Mouse (Mus musculus) CD4-positive helper T cell, adult 2 months (primary cell): ENCODE data around the gene Stk17b.

Experiments used
- DNase-seq: peaks from one replicate; pipeline ENCODE4 v3.0.0-alpha.2; 2012; ENCODE audit warnings: low read depth, missing footprints, low spot score

Gene Stk17b

GRCm38 (mm10) chr1:53784721-53785418 is at the start of gene Stk17b:
Stk17b (minus strand) TSS chr1:53785224.
- peak; percentile 94 for DNase-seq

GRCm38 (mm10) chr1:53830286-53830685 is 45.3 kb upstream of the Stk17b start:
- no peak for DNase-seq

- DNase-seq, result no peak
These were observed 44.1 kb upstream of the Stk17b start for GRCm38 (mm10) chr1:53829089-53829488.

GRCm38 (mm10) chr1:53824446-53825337 is 39.7 kb upstream of the Stk17b start:
- peak; percentile 67 for DNase-seq

DNA sequence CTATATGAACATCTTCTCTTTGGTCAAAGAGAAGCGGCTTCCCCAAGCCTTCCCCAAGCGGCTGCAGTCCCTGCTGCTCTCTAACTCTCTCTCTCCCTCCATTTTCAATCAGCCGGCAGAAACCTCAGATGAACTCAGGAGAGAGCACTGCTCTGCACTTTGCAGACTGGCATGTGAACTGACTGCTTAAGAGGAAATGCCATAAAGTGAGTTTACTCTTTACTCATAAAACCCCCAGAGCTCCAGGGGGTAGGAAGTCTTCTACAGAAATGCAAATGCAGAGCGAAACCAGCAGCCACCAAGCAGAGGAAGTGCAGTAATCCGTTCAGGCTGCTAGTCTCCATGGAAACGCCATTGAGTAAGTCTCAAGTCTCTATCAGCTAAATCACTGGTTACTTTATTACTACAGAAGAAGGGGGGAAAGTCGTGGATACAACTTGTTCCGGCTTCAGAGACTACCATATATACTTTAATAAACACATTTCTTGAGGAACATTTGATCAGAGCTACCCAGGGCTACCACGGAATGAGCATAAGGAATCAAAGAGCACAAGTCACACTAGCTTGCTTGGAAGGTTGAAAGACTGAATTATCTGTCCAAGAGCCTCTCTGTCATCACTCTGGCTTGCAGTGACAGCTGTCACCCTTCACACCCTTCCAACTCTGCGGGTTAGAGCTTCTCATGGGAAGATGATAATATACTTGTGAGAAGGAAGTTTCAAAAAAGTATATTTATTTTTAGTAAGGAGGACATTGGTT is 38.8 kb upstream of the Stk17b start:
- peak; percentile 85 for DNase-seq

- DNase-seq, result no peak
These were observed 37.0 kb upstream of the Stk17b start for GRCm38 (mm10) chr1:53821983-53822382.

DNA sequence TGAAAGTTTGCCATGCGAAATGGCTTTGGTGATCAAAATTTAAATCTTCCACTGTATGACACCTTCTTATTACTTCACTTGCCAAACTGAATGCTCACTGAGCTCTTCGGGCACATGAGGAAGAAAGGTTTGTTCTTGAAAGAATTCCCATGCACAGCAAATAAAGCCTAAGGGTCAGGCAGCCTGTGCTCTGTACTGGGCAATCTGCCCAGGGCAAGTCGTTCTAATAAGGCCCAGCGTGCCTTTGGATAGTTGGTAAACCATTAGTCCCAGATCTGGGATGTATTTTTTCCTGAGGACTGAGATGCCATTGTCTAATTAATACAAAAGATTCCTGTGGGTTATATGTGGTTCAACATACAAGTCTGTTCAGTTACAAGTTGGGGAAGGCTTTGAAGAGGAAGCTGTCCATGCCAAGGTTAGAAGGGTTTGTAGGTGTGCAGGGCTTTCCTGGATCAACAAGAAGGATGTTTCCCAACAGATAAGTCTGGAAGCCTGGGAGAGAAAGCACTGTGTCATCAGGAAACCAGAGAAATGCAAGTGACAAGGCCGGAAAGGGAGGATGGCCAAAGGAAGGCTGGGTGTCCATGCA is 35.1 kb upstream of the Stk17b start:
- DNase-seq, result no peak

DNA sequence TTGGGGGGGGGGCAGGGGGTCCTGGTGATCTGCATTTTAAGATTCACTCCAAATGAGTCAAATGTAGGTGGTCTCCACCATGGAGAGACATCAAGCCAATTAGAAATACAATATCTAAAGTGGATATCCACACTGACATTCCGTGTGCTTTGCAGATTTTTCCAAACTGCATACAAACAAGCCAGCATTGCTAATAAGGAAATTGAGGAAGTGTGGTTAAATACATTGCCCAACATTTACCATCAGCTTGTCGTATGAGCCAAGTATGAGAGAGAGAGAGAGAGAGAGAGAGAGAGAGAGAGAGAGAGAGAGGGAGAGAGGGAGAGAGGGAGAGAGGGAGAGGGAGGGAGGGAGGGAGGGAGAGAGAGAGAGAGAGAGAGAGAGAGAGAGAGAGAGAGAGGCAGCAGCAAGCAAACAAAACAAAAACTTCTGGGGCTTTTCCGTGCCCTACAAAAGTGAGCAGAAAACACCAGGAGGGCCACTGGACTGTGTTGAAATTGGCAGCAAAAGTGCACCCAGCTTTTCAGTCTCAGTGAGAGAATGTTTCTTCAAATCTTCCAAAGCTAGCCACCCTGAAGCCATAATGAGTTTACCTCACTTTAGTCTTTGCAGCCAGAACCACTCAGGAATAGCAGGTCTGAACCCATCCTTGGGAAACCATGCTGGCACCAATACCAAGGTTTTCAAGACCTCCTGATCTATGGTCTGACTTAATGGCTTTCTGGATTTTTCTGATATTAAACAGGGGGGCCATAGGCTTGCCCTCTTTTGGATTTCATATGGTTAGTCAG is 33.2 kb upstream of the Stk17b start:
- DNase-seq, result no peak

GRCm38 (mm10) chr1:53816353-53816752 is 31.3 kb upstream of the Stk17b start:
- no peak for DNase-seq

DNA sequence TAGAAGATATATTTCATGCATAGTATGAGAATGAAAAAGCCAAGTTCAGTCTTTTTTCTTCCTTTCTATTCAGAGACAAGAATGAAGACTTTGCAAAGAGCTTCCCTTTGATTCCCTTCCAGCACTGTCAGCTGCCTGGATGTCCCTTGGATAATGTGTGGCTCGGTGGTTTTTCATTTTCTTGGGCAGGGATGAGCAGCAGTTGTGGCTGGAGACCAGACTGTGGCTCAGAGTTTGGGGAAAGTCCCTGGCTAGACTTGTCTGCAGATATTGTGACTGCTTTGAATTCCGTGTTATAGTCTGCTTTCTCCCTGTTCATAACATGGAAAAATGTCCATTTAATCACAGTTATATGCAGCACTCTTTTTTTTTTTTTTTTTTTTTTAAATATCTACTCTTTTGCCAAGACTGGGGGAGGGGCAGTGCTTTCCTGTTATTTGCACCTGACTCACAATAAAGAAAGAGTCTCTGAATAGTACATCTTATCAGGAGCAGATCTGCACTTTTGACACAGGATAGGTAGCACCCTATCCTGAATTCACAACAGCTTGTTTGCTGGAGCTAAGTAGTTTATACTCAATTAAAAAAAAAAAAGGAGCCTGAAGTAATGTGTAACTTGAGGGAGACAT is 29.2 kb upstream of the Stk17b start:
- DNase-seq, result peak; percentile 32

DNA sequence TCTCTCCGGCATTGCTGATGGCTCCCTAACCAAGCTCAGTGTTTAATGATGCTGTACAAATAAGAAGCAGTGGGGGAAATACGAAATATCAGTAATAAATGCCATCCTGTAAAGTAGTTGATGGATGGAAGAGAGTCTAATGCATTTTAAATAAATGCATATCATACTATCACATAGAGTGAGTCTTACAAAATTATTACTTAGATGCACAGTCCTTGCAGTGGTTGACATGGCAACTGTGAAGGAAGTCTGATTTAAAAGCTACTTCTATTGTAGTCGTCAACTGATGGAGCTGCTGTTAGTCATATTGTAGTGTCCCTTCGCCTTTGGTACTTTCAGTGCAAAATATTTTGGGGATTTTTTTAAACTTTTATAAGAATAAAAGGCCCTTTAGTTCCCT is 26.9 kb upstream of the Stk17b start:
- no peak for DNase-seq

DNA sequence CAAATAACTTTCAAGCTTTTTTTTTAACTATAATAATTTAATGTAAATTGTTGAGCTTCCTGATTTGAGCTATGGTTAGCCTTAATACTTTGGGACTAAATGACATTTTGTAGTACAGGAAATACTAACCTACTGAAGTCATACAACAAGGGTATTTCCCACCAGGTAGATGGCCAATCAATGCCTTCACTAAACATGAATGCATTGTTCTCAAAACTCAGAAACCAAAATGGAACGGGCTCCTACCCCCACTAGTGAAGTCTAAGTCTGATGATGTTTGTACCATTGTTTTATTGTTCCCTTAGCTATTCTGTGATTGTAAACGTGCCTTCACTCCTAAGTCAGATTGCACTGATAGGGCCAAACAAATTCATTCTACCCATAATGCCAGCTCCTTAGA is 23.2 kb upstream of the Stk17b start:
- DNase-seq, result peak; percentile 23

DNA sequence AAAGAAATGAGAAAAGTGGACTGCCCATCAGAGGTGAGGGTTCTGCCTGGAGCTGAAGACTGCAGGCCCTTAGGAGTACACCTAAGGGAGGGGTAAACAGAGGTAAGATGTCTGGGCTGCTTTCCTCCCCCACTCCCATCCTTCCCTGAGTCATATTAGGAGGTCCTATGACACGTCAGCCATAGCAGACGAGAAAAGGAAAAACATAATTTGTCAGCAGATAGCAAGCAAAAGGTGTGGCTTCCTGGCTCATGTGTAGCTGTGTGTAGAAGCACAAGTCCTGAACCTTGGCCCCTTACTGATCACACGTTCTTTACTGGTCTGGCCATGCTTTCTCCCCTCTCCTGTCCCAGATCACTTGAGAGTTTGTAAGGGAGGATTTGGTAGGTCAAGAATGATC is 12.8 kb upstream of the Stk17b start:
- DNase-seq, result peak; percentile 75

DNA sequence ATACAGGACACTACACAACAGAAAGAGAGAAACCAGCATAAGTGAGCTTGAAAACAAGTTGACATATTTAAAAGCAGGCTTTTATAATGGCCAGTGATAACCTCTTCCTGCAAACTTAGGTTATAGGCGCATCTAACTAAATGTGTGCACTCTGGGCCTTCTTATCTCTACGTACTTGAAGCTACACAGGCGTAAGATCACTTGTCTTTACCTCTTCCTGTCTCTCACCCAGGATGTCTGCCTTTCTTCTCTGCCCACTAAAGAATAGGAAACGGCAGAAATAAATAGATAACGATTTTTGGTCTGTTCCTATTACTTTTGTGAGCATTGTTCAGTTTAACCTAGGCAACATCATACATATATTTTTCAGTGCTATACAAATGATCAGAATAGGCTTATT is 12.1 kb upstream of the Stk17b start:
- DNase-seq, result peak; percentile 81

DNA sequence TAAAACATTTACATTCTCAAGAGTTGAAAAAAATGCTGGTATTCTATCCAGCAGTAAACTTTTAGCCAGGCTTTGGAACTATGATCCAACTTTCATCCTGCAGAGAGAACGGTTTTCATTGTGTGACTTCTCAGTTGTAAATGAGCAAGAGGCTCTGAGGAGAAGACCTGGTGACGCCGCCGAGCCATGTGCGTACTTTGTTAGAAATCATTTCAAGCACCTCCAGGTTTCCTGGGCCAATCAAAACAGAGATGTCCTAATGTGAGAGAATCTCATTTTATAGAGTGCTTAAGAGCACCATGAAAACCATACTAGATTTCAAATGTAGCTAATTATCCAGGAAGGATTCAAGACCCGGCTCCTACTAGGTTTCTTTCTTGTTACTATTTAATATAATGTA is 11.2 kb upstream of the Stk17b start:
- DNase-seq, result peak; percentile 51

DNA sequence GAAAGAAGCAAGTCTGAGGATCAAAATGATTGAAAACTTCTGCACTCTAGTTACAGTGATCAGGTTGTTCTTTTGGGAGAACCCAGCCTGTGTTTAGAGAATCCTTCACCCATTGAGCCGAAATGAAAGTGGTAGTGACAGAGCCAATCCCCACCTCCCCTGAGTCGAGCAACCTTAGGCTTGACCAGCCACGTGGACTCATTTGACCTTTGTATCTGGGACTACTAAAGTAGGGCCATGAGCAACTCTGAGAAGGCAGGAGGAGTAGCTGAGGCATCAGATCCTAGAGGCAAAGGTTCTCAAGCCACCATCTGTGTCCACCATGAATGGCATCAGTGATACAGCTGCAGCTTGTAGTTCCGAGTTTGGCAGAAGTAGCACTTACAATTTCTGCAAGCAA is 10.6 kb upstream of the Stk17b start:
- DNase-seq, result peak; percentile 18

GRCm38 (mm10) chr1:53795081-53795480 is 10.1 kb upstream of the Stk17b start:
- peak; percentile 69 for DNase-seq

DNA sequence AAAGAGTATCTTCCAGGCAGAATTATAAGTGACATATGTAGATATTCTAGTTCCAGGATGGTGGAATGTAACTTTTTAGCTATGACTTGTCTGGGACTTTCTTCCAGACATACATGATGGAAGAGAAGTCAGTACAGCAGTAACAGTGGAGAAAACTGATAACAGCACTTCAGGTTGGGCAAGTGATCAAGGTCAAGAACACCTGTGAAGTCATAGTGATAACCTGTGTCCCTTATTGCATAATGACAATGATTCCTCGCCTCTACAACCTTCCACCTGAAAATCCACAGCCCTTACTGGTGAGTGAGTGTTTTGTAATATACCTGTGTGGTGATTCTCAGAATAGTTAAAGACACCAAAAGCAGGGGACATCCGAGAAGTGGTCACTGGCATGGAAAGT is 9.3 kb upstream of the Stk17b start:
- no peak for DNase-seq

- DNase-seq, result peak; percentile 86
These were observed 6.3 kb upstream of the Stk17b start for GRCm38 (mm10) chr1:53791343-53791742.

DNA sequence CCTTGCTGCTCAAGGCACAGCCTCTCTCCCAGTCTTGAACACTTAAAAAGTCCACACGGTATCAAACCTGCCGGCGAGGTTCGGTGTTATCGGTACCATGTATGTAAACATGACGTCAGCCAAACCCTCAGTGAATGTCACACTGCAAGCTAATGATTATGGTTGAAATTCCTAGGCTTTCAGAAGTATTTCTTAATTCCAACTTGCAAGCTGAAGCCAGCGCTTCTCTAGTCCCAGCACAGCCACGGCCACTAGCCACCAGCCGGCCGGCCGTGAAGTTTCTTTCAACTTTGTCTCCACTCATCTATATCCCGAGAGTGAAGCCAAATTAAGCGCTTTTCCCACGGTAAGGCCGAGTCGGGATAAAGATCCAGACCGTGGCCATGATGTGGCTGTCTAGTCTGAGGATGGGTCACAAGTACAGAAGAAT is 718 bp downstream of the Stk17b start:
- peak; percentile 88 for DNase-seq
